Mouse (Mus musculus) G1E (cell line): ENCODE data around the gene Eml2.

Source experiments
- CTCF ChIP-seq: IDR thresholded peaks from 2 replicates; pipeline ENCODE4 v1.5.1; 2012; ENCODE audit warnings: low read depth, low read length, inconsistent platforms, mixed read lengths
- GATA1 ChIP-seq: IDR thresholded peaks from 2 replicates; pipeline ENCODE4 v1.6.1; 2012; ENCODE audit warnings: borderline replicate concordance, low read length, inconsistent platforms, mixed read lengths
- POLR2AphosphoS5 ChIP-seq: IDR thresholded peaks from 2 replicates; pipeline ENCODE4 v1.6.1; 2012; ENCODE audit warnings: low read depth, low read length, inconsistent platforms; ENCODE audit not compliant: insufficient replicate concordance
- TAL1 ChIP-seq: conservative IDR thresholded peaks from 2 replicates; pipeline ENCODE4 v1.6.1; 2012; ENCODE audit warnings: low read depth, low read length, inconsistent platforms, mixed read lengths

DNA sequence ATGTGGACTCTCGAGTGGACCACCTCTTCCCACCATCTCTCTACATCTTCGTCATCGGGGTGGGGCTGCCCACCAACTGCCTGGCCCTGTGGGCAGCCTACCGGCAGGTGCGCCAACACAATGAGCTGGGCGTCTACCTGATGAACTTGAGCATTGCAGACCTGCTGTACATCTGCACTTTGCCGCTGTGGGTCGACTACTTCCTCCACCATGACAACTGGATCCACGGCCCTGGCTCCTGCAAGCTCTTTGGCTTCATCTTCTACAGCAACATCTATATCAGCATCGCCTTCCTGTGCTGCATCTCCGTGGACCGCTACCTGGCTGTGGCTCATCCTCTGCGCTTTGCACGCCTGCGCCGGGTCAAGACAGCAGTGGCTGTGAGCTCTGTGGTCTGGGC lies 46.0 kb downstream of the Eml2 start:
- no peak for TF ChIP-seq CTCF
- TF ChIP-seq TAL1 = no peak
- no peak for TF ChIP-seq POLR2AphosphoS5
- no peak for TF ChIP-seq GATA1
